Mouse (Mus musculus) heart, adult 9 months (tissue): ENCODE results near the gene H2-M10.2.
"Not testable (repeated sequence)": the region's sequence is repeated elsewhere in the genome, so short reads cannot be mapped to it uniquely, and the experiment has no call there.

Experiments used
- DNase-seq, 2 experiments: peaks; one replicate each; pipeline ENCODE4 v3.0.0; 2022; ENCODE audit warnings: low spot score in 2 of 2

Gene H2-M10.2

GRCm38 (mm10) chr17:36252250-36252876 lies 33.9 kb downstream of the H2-M10.2 start:
- DNase-seq, result no peak

- no peak for DNase-seq
These were observed 37.4 kb downstream of the H2-M10.2 start for GRCm38 (mm10) chr17:36248886-36249285.

- DNase-seq, result no peak
These were observed 40.5 kb downstream of the H2-M10.2 start for GRCm38 (mm10) chr17:36245741-36246140.

- DNase-seq, result no peak
These were observed 42.3 kb downstream of the H2-M10.2 start for GRCm38 (mm10) chr17:36244031-36244430.

- DNase-seq, result no peak
These were observed 45.6 kb downstream of the H2-M10.2 start for GRCm38 (mm10) chr17:36240637-36241213.

- DNase-seq, result no peak
These were observed 48.9 kb downstream of the H2-M10.2 start for GRCm38 (mm10) chr17:36237321-36237921.

GRCm38 (mm10) chr17:36235300-36235699 lies 51.0 kb downstream of the H2-M10.2 start:
- DNase-seq, result not testable (repeated sequence)
